Mouse (Mus musculus): Measurements from ENCODE around the gene Olfr1371. TPM values are rescaled to one million over a fixed set of nuclear protein-coding genes. Genes with fewer than 3 reads are reported as not detected.

Gene Olfr1371
- total RNA-seq, 1 experiment = not detected

GRCm38 (mm10) chr11:52257376-52257775, 43.6 kb upstream of the Olfr1371 start:
- no peaks in the 10 kb centered on the region for H3K9me3 ChIP-seq (ENCODE audit: control insufficient read depth, insufficient read depth, low read depth, low read length)
- peaks cover 46% of the 10 kb centered on the region; the same call in 1 of the 2 replicates for H3K36me3 ChIP-seq (ENCODE audit: control insufficient read depth, insufficient read depth, low read length, poor library complexity, severe bottlenecking)
- no peak overlapping the region for H3K9ac ChIP-seq (ENCODE audit: insufficient read depth, low read depth, low read length, poor library complexity, severe bottlenecking)
- TF ChIP-seq ZNF384 (IDR thresholded peaks at IDR 0.05; ENCODE audit: low read depth, low read length) (no peak), MAFK (IDR thresholded peaks at IDR 0.05; ENCODE audit: insufficient read depth, low read depth, low read length) (no peak), ZC3H11A (IDR thresholded peaks at IDR 0.05; ENCODE audit: borderline replicate concordance, low read depth, low read length) (no peak), HCFC1 (IDR thresholded peaks at IDR 0.05; ENCODE audit: borderline replicate concordance, insufficient read depth, low read length) (no peak), CHD2 (IDR thresholded peaks at IDR 0.05; ENCODE audit: low read depth, low read length) (no peak)
- H3K4me3 ChIP-seq (ENCODE audit: insufficient read depth in 1 of 2, low read depth in 1 of 2, low read length in 2 of 2, poor library complexity in 1 of 2, severe bottlenecking in 1 of 2) = no peak overlapping the region
- DNase-seq (ENCODE audit: low read depth, low spot score) = no peak
- no peak overlapping the region for H3K27ac ChIP-seq (ENCODE audit: insufficient read depth, low read depth, low read length, poor library complexity, severe bottlenecking)
- in situ Hi-C loops (cut with MboI; ENCODE audit: low sequenced_read_pairs in 2 of 2, unreplicated experiment in 2 of 2) = loop anchor here in 1 of 2 experiments (10.0 kb wide), 1 partner anchor 87 kb away; no protein-coding TSS in a partner anchor
- H3K4me1 ChIP-seq (ENCODE audit: control insufficient read depth in 2 of 2, insufficient read depth in 2 of 2, low read length in 2 of 2, poor library complexity in 1 of 2) = peaks cover 0 to 7% of the 10 kb centered on the region in 2 experiments; a peak in 1 of 4 replicates

GRCm38 (mm10) chr11:52255077-52255476, 41.3 kb upstream of the Olfr1371 start:
- TF ChIP-seq ZNF384 (IDR thresholded peaks at IDR 0.05; ENCODE audit: low read depth, low read length) (no peak), CHD2 (IDR thresholded peaks at IDR 0.05; ENCODE audit: low read depth, low read length) (no peak), ZC3H11A (IDR thresholded peaks at IDR 0.05; ENCODE audit: borderline replicate concordance, low read depth, low read length) (no peak), MAFK (IDR thresholded peaks at IDR 0.05; ENCODE audit: insufficient read depth, low read depth, low read length) (no peak), HCFC1 (IDR thresholded peaks at IDR 0.05; ENCODE audit: borderline replicate concordance, insufficient read depth, low read length) (no peak)
- in situ Hi-C loops (cut with MboI; ENCODE audit: low sequenced_read_pairs in 2 of 2, unreplicated experiment in 2 of 2) = loop anchor here in 1 of 2 experiments (10.0 kb wide), 1 partner anchor 90 kb away; no protein-coding TSS in a partner anchor
- no peak for DNase-seq (ENCODE audit: low read depth, low spot score)
- no peak overlapping the region for H3K9ac ChIP-seq (ENCODE audit: insufficient read depth, low read depth, low read length, poor library complexity, severe bottlenecking)
- H3K27ac ChIP-seq (ENCODE audit: insufficient read depth, low read depth, low read length, poor library complexity, severe bottlenecking) = no peak overlapping the region
- no peaks in the 10 kb centered on the region for H3K9me3 ChIP-seq (ENCODE audit: control insufficient read depth, insufficient read depth, low read depth, low read length)
- H3K4me3 ChIP-seq (ENCODE audit: insufficient read depth in 1 of 2, low read depth in 1 of 2, low read length in 2 of 2, poor library complexity in 1 of 2, severe bottlenecking in 1 of 2) = no peak overlapping the region
- H3K4me1 ChIP-seq (ENCODE audit: control insufficient read depth in 2 of 2, insufficient read depth in 2 of 2, low read length in 2 of 2, poor library complexity in 1 of 2) = no peaks in the 10 kb centered on the region; a peak in 1 of 4 replicates
- H3K36me3 ChIP-seq (ENCODE audit: control insufficient read depth, insufficient read depth, low read length, poor library complexity, severe bottlenecking) = peaks cover 40% of the 10 kb centered on the region; the same call in 1 of the 2 replicates

GRCm38 (mm10) chr11:52253674-52254375, 40.0 kb upstream of the Olfr1371 start:
- H3K4me3 ChIP-seq (ENCODE audit: insufficient read depth in 1 of 2, low read depth in 1 of 2, low read length in 2 of 2, poor library complexity in 1 of 2, severe bottlenecking in 1 of 2) = no peak overlapping the region
- H3K4me1 ChIP-seq (ENCODE audit: control insufficient read depth in 2 of 2, insufficient read depth in 2 of 2, low read length in 2 of 2, poor library complexity in 1 of 2) = no peaks in the 10 kb centered on the region; a peak in 1 of 4 replicates
- TF ChIP-seq ZC3H11A (IDR thresholded peaks at IDR 0.05; ENCODE audit: borderline replicate concordance, low read depth, low read length) = peak; percentile 63; the same call in 1 of the 2 replicates
- TF ChIP-seq HCFC1 (IDR thresholded peaks at IDR 0.05; ENCODE audit: borderline replicate concordance, insufficient read depth, low read length) = no peak
- no peak for TF ChIP-seq MAFK (IDR thresholded peaks at IDR 0.05; ENCODE audit: insufficient read depth, low read depth, low read length)
- TF ChIP-seq CHD2 (IDR thresholded peaks at IDR 0.05; ENCODE audit: low read depth, low read length) = no peak
- TF ChIP-seq ZNF384 (IDR thresholded peaks at IDR 0.05; ENCODE audit: low read depth, low read length) = no peak
- in situ Hi-C loops (cut with MboI; ENCODE audit: low sequenced_read_pairs in 2 of 2, unreplicated experiment in 2 of 2) = loop anchor here in 1 of 2 experiments (10.0 kb wide), 1 partner anchor 91 kb away; no protein-coding TSS in a partner anchor
- H3K9me3 ChIP-seq (ENCODE audit: control insufficient read depth, insufficient read depth, low read depth, low read length) = no peaks in the 10 kb centered on the region
- no peak overlapping the region for H3K27ac ChIP-seq (ENCODE audit: insufficient read depth, low read depth, low read length, poor library complexity, severe bottlenecking)
- H3K9ac ChIP-seq (ENCODE audit: insufficient read depth, low read depth, low read length, poor library complexity, severe bottlenecking) = no peak overlapping the region
- peaks cover 33% of the 10 kb centered on the region; the same call in 1 of the 2 replicates for H3K36me3 ChIP-seq (ENCODE audit: control insufficient read depth, insufficient read depth, low read length, poor library complexity, severe bottlenecking)
- peak; percentile 49 for DNase-seq (ENCODE audit: low read depth, low spot score)

- H3K9ac ChIP-seq (ENCODE audit: insufficient read depth, low read depth, low read length, poor library complexity, severe bottlenecking) = no peak overlapping the region
- no peak overlapping the region for H3K27ac ChIP-seq (ENCODE audit: insufficient read depth, low read depth, low read length, poor library complexity, severe bottlenecking)
- no peak overlapping the region for H3K4me3 ChIP-seq (ENCODE audit: insufficient read depth in 1 of 2, low read depth in 1 of 2, low read length in 2 of 2, poor library complexity in 1 of 2, severe bottlenecking in 1 of 2)
- no peak for TF ChIP-seq ZNF384 (IDR thresholded peaks at IDR 0.05; ENCODE audit: low read depth, low read length)
- no peak for TF ChIP-seq CHD2 (IDR thresholded peaks at IDR 0.05; ENCODE audit: low read depth, low read length)
- TF ChIP-seq MAFK (IDR thresholded peaks at IDR 0.05; ENCODE audit: insufficient read depth, low read depth, low read length) = no peak
- no peak for TF ChIP-seq HCFC1 (IDR thresholded peaks at IDR 0.05; ENCODE audit: borderline replicate concordance, insufficient read depth, low read length)
- in situ Hi-C loops (cut with MboI; ENCODE audit: low sequenced_read_pairs in 2 of 2, unreplicated experiment in 2 of 2) = loop anchor here in 1 of 2 experiments (10.0 kb wide), 1 partner anchor 92 kb away; no protein-coding TSS in a partner anchor
- DNase-seq (ENCODE audit: low read depth, low spot score) = no peak
- peaks cover 32% of the 10 kb centered on the region for H3K36me3 ChIP-seq (ENCODE audit: control insufficient read depth, insufficient read depth, low read length, poor library complexity, severe bottlenecking)
- no peaks in the 10 kb centered on the region; a peak in 1 of 4 replicates for H3K4me1 ChIP-seq (ENCODE audit: control insufficient read depth in 2 of 2, insufficient read depth in 2 of 2, low read length in 2 of 2, poor library complexity in 1 of 2)
- H3K9me3 ChIP-seq (ENCODE audit: control insufficient read depth, insufficient read depth, low read depth, low read length) = no peaks in the 10 kb centered on the region
Observed at GRCm38 (mm10) chr11:52252692-52253091, 38.9 kb upstream of the Olfr1371 start.
